Mouse (Mus musculus) midbrain, postnatal 0 days (tissue): ENCODE results near the gene Ppp1r21. TPM values are rescaled to one million over a fixed set of nuclear protein-coding genes. Genes with fewer than 3 reads are reported as not detected.

Experiments used
- ATAC-seq: fragments of 200-750 bp; cut with Nextera tagmentation; 2 replicates; pipeline ENCODE4 v1.8.0; 2017; ENCODE audit warnings: moderate number of reproducible peaks, mild to moderate bottlenecking, moderate TSS enrichment, moderate library complexity; ENCODE audit not compliant: low FRiP score
- DNase-seq: peaks from one replicate; pipeline ENCODE4 v3.0.0-alpha.2; 2015; ENCODE audit warnings: low spot score
- H3K27ac ChIP-seq: fragments of 300-500 bp; sonication (generic); 2 replicates; pipeline ENCODE4 v1.5.1; 2014; ENCODE audit warnings: low read depth, mild to moderate bottlenecking, low read length, mixed read lengths
- H3K27me3 ChIP-seq: fragments of 300-500 bp; sonication (generic); 2 replicates; pipeline ENCODE4 v1.6.1; 2014; ENCODE audit warnings: low read length, control low read depth, mixed read lengths; ENCODE audit not compliant: insufficient read depth
- H3K36me3 ChIP-seq: fragments of 300-500 bp; sonication (generic); 2 replicates; pipeline ENCODE4 v1.6.1; 2014; ENCODE audit warnings: low read length, control low read depth, mixed read lengths; ENCODE audit not compliant: insufficient read depth
- H3K4me1 ChIP-seq: fragments of 300-500 bp; sonication (generic); 2 replicates; pipeline ENCODE4 v1.6.1; 2014; ENCODE audit warnings: mild to moderate bottlenecking, control low read depth, antibody characterized with exemption, low read length, mixed read lengths; ENCODE audit not compliant: insufficient read depth
- H3K4me2 ChIP-seq: fragments of 300-500 bp; sonication (generic); 2 replicates; pipeline ENCODE4 v1.6.1; 2014; ENCODE audit warnings: low read depth, mild to moderate bottlenecking, low read length, mixed read lengths; ENCODE audit not compliant: poor library complexity, severe bottlenecking
- H3K4me3 ChIP-seq: fragments of 300-500 bp; sonication (generic); 2 replicates; pipeline ENCODE4 v1.5.1; 2014; ENCODE audit warnings: low read depth, mild to moderate bottlenecking, low read length, moderate library complexity
- H3K9ac ChIP-seq: fragments of 300-500 bp; sonication (generic); replicated peaks from 2 replicates; pipeline ENCODE4 v1.6.1; 2014; ENCODE audit warnings: mild to moderate bottlenecking, low read length, moderate library complexity, mixed read lengths; ENCODE audit not compliant: poor library complexity, severe bottlenecking
- H3K9me3 ChIP-seq: fragments of 300-500 bp; sonication (generic); 2 replicates; pipeline ENCODE4 v1.6.1; 2016; ENCODE audit warnings: low read length, control low read depth
- CTCF ChIP-seq: IDR thresholded peaks from 2 replicates; pipeline ENCODE4 v1.5.1; 2016; ENCODE audit warnings: antibody characterized with exemption, mild to moderate bottlenecking
- WGBS: fragments of 180-500 bp; shearing (Covaris S2); extraction: QIAGEN DNeasy Blood & Tissue Kit; methylation state at CpG from one replicate; pipeline ENCODE4 v1.1.7; 2014; 5-methylcytosine and 5-hydroxymethylcytosine counted together
- polyA plus RNA-seq: library from polyadenylated mRNA; unstranded; fragments of >200 nt; fragmentation: Nextera tagmentation; extraction: Ambion mirVana; gene quantifications from 2 replicates; pipeline ENCODE4 v1.2.1, GENCODE M21; 2015
- total RNA-seq: library from RNA; depleted of rRNA; stranded (reverse); fragments of >200 nt; gene quantifications from 2 replicates; pipeline ENCODE4 v1.2.3, GENCODE M21; 2014

The Ppp1r21 gene
- total and polyA plus RNA-seq, 2 experiments from 2014 or later: 36.7 to 44.1 TPM

DNA sequence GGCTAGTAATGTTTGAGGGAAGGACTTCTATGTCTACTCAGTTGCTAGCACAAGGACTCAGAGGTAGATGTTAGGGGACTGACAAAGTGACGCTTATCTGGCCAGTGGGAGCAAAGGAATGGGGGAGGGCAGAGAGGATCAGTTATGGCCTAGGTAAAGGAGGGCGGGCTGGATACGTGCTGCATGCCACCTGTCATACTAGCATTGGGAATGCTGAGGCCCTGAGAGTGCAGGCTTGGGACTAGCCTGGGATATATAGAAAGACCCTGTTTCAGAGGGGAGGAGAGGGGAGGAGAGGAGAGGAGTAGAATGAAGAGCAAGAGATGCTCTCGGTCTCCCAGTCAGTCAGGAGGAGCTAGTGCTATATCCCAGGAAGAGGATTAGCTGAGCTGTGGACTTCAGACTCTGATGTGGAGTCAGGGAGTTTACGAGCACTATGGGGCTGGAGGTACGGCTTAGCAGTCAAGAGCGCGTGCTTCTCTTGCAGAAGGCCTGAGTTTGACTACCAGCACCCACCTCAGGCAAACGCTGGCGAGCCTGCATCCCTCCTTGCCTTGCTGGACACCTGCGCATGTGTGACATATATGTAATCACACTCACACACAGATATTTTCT is 23.7 kb downstream of the Ppp1r21 start:
- WGBS: 90% methylated on average over 11 of the region's 11 CpGs
- no peak overlapping the region for H3K27ac ChIP-seq
- DNase-seq (no peak), ATAC-seq (no peak)
- peaks cover 28% of the 10 kb centered on the region for H3K36me3 ChIP-seq
- H3K27me3 ChIP-seq: no peaks in the 10 kb centered on the region
- no peak overlapping the region for H3K9ac ChIP-seq
- no peaks in the 10 kb centered on the region for H3K4me1 ChIP-seq
- no peak overlapping the region for H3K4me3 ChIP-seq
- TF ChIP-seq CTCF: no peak
- H3K9me3 ChIP-seq: no peaks in the 10 kb centered on the region
- H3K4me2 ChIP-seq: no peak overlapping the region

DNA sequence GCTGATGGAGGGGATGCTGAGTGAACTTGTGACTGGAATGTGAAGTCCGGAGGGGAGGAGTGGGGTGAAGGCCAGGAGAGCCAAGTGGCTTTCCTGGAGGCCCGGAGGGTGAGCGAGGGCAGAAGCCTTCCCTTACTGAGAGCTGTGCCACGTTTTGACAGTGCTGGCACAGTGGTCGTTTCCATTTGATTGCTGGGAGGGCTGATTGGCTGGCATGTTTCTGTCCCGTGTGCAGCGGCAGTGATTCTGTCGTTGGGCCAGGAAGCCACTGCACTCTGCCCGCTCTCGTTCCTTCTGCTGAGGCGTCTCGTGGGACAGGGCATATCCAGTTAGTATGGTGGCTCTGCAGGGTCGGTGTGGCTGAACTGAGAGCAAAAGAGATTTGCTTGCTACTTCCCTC is 26.3 kb downstream of the Ppp1r21 start:
- H3K4me1 ChIP-seq: no peaks in the 10 kb centered on the region
- peak; percentile 51 for DNase-seq
- H3K27me3 ChIP-seq: no peaks in the 10 kb centered on the region
- peaks cover 20% of the 10 kb centered on the region; the same call in 1 of the 2 replicates for H3K36me3 ChIP-seq
- 74% methylated on average over 13 of the region's 13 CpGs for WGBS
- H3K4me3 ChIP-seq: no peak overlapping the region
- H3K9me3 ChIP-seq: no peaks in the 10 kb centered on the region
- no peak overlapping the region for H3K9ac ChIP-seq
- no peak for TF ChIP-seq CTCF
- no peak overlapping the region for H3K27ac ChIP-seq
- no peak overlapping the region for H3K4me2 ChIP-seq
- ATAC-seq: no peak

DNA sequence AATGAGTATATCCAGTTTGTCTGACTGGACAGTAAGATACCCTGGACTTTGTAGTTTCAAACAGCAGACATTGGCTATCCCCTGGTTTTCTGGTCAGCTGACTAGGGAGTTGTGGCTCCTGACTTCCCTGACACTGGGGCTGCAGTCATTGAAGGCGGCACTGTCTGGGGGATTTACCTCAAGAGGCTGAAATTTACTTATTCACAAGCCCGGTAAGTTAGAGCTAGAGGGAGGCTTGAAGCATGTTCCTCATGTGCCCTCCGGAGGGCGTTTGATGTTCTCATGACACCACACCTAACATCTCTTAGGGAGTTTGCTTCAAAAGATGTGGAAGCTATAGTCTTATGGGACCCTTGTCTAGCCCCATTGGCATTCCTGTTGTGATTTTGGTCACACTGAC is 26.8 kb downstream of the Ppp1r21 start:
- Histone ChIP-seq H3K27ac (no peak overlapping the region), H3K9me3 (no peaks in the 10 kb centered on the region), H3K27me3 (no peaks in the 10 kb centered on the region), H3K9ac (no peak overlapping the region), H3K36me3 (peaks cover 23% of the 10 kb centered on the region; the same call in 1 of the 2 replicates), H3K4me2 (no peak overlapping the region), H3K4me3 (no peak overlapping the region), H3K4me1 (no peaks in the 10 kb centered on the region)
- WGBS: 76% methylated on average over 4 of the region's 4 CpGs
- TF ChIP-seq CTCF: peak; percentile 25
- ATAC-seq (no peak), DNase-seq (no peak)

DNA sequence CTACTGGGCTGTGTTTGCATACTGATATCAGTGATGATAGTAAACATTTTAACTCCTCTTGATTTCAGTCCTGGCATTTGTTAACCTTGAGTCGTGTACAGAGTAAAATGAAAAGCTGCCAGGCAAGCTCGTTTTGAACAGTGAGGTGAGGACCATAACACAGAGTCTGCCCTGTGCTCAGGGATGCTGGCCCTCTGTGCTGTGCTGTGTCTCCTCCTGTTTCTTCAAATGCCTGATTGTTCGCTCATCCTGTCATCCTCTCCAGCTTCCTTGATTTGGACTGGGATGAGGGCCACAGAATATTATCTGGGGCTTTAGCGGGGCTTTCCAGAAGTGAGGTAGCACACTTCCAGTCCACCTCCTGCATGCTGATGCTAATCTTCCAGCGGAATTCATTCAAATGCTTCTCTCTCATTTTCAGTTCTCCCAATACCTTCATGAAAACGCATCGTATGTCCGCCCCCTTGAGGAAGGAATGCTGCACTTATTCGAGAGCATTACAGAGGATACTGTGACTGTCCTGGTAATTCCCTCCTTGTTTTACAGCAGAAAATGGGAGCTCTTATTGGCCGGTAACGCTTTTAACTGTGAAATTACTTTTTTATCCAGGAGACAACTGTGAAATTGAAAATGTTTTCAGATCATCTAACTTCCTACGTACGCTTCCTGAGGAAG is 28.4 kb downstream of the Ppp1r21 start:
- ATAC-seq (peak; percentile 73), DNase-seq (peak; percentile 85)
- Histone ChIP-seq H3K27ac (no peak overlapping the region), H3K4me2 (no peak overlapping the region), H3K36me3 (peaks cover 33% of the 10 kb centered on the region; the same call in 1 of the 2 replicates), H3K4me3 (no peak overlapping the region), H3K9ac (no peak overlapping the region), H3K4me1 (no peaks in the 10 kb centered on the region), H3K9me3 (no peaks in the 10 kb centered on the region), H3K27me3 (no peaks in the 10 kb centered on the region)
- TF ChIP-seq CTCF: peak; percentile 93
- 27% methylated on average over 13 of the region's 13 CpGs for WGBS

DNA sequence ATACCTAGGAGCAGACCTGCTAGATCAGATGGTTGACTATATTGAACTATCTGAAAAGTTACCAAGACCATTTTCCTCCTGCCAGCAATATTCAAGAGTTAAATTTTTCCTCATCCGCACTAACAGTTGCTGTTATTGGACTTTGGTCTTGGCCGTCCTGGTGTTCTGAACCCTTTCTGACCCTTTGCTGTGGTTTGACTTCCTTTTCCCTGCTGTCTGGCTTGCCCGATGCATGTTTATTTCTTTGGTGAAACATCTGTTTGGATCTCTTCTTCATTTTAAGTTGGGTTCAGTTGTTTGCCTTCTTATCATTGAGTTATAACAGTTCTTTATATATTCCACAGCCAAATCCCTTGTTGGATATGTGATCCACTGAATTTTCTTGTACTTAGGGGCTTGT is 33.7 kb downstream of the Ppp1r21 start:
- Histone ChIP-seq H3K9me3 (no peaks in the 10 kb centered on the region), H3K4me3 (no peak overlapping the region), H3K27me3 (no peaks in the 10 kb centered on the region), H3K36me3 (peaks cover 25% of the 10 kb centered on the region), H3K9ac (no peak overlapping the region), H3K27ac (no peak overlapping the region), H3K4me1 (no peaks in the 10 kb centered on the region), H3K4me2 (no peak overlapping the region)
- WGBS: 84% methylated on average over 3 of the region's 3 CpGs
- no peak for TF ChIP-seq CTCF
- ATAC-seq: no peak
- no peak for DNase-seq

DNA sequence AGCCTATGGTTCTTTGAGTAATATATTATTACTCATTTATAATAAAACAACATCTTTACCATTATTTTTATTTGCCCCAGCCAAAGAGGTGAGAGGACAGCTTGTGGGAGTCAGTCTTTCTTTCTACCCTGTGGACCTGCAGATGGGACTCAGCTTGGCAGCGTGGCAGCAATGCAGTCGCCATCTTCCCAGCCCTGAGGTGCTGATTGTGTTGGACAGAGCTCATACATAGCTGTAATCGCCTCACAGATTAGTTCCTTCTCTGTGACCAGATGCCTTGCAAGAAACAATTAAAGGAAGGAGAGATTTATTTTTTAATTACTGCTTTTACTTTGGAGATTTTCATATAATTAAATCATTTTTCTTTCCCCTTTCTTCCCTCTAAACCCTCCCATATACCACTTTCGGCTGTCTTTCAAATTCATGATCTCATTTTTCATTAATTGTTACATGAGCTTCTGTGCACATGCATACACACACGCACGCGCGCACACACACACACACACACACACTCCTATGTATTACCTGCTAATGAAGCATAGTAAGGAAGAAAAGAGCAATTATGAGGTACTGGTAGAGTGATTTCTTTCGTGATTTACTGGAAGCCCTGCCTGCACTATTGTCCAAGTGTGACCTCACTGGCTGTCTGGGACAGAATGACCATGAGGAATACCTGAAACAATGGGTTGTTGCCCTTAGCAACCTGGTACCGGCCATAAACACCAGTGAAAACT is 40.1 kb downstream of the Ppp1r21 start:
- no peak overlapping the region for H3K27ac ChIP-seq
- no peak overlapping the region for H3K4me3 ChIP-seq
- H3K36me3 ChIP-seq: peaks cover 44% of the 10 kb centered on the region
- H3K4me2 ChIP-seq: no peak overlapping the region
- H3K9me3 ChIP-seq: no peaks in the 10 kb centered on the region
- no peaks in the 10 kb centered on the region for H3K4me1 ChIP-seq
- no peaks in the 10 kb centered on the region for H3K27me3 ChIP-seq
- DNase-seq (no peak), ATAC-seq (no peak)
- WGBS: 67% methylated on average over 10 of the region's 10 CpGs
- no peak overlapping the region for H3K9ac ChIP-seq
- no peak for TF ChIP-seq CTCF
